Mouse (Mus musculus) embryo, embryonic 10.5 days (tissue): ENCODE measurements at regions not wholly inside any gene's neighbourhood (a gene's known extent, or its start where the extent isn't known, plus 50 kb on each side); places are given as distances from the start of the nearest gene placed in this dataset.
"Not testable (repeated sequence)": the region's sequence is repeated elsewhere in the genome, so short reads cannot be mapped to it uniquely, and the experiment has no call there.

Experiments
- DNase-seq: peaks from one replicate; pipeline ENCODE4 v3.0.0-alpha.2; 2015; ENCODE audit warnings: low spot score

- DNase-seq: not testable (repeated sequence)
These were observed 63.2 kb downstream of the Hlx start for GRCm38 (mm10) chr1:184669173-184669572.

DNA sequence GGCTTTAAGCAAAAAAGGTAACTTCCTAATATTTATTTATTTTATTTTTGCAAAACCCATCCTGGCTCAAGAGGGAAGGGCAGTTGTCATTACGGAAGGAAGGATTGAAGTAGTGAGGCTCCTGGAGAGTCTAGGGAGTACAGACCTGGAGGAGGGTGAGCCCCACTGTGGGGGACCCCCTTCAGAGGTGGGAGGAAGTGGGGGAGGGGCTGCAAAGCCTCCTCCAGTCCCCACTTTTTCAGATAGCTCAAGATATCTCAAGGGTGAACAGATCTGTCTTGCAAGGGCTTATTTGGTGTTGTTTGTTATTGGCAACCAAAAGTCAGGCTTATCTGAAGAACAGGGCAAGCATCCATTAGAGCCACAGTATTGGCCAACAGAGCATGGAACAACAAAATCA lies 64.0 kb downstream of the Hlx start:
- DNase-seq: no peak

GRCm38 (mm10) chr1:184668022-184668421 lies 64.4 kb downstream of the Hlx start:
- no peak for DNase-seq

DNA sequence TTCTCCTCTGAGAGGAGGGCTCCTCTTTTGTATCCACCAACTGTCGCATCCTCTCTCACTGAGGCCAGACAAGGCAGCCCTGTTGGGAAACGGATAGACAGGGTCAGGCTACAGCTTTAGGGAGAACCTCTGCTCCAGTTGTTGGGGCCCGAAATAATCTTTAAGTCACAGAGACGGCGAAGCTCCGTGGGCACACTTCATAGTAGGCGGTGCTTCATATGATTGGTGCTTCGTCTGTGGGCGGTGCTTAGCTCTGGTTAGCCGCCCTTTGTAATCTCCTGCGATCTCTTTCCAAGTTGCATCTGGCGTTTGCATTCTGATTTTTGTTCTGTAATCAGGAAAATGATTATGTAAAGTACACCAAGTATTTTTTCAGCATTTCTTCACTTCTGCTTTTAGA lies 67.2 kb downstream of the Hlx start:
- DNase-seq: no peak

DNA sequence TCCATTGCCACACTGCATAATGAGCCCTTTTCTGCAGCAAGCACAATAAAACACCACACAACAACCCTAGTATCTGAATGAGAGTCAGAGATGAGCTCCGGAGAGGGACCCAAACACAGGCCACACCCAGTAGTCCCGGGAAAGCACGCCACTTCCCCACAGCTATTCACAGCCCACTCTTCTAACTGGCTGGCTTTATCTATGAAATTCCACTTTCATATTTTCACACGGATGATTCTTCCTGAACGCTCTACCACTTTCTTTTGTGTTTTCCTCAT lies 68.4 kb downstream of the Hlx start:
- no peak for DNase-seq

DNA sequence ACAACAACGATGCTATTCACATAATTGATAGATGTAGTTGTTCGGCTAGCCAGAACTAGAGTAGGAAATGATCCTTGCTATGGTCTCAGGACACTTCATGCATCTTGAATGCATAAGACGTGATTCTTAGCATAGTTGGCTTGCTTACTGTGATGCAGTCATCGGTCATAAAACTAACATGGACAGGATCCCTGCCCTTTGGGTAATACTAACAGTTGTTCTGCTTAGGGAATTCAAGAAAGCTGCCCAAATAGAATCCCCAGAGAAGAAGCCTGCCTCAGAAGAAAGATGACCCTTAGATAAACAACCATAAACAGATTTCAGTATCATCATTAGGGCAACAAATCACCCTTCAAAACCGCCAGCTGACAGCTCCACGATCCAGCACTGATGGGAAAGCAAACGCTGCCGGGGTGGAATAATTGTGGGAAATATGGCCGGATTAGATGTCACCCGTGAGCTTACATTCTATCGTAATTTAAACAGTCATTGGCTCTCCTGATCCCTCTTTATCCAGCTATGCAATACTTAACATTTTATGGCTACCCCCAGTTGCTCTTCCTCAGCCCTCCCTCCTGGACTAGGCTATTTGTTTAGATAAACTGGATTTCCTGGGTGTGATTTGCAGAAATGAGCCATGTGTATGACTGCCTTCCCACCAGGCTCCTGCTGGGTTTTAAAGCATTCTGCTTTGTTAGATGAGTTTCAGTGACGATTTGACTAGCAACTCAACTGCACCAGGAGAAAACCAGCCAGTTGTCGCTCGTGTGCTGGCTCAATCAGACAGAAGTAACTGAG lies 68.9 kb downstream of the Hlx start:
- no peak for DNase-seq

- no peak for DNase-seq
These were observed 81.8 kb downstream of the Hlx start for GRCm38 (mm10) chr1:184650541-184651105.

DNA sequence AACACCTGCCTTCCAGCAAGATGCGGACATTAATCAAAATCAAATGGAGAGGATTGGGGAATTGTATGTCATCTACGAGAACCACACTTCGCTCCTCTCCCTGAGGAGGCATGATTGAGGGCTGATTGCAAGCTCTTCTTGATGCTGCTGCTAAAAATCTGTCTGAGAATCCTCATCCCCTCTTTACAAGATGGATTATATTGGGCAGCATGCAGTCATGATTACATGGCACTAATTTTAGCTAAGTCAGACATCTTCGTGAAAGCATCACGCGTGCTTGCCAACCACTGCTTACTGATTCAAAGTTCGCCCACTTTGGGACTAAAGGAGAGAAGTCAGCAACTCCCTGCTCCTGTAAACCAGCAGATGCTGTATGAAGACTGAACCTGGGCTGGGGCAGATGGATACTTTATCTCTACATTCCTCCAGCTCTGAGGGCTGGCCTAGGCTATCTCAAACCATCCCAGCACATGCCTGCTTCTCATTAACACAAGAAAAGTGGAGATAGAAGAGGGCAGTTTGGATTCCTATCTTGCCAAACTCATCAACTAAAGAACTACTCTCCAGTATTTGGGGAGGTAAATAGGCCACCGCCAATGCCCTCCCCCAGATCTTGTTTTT lies 84.4 kb downstream of the Hlx start:
- DNase-seq: no peak

DNA sequence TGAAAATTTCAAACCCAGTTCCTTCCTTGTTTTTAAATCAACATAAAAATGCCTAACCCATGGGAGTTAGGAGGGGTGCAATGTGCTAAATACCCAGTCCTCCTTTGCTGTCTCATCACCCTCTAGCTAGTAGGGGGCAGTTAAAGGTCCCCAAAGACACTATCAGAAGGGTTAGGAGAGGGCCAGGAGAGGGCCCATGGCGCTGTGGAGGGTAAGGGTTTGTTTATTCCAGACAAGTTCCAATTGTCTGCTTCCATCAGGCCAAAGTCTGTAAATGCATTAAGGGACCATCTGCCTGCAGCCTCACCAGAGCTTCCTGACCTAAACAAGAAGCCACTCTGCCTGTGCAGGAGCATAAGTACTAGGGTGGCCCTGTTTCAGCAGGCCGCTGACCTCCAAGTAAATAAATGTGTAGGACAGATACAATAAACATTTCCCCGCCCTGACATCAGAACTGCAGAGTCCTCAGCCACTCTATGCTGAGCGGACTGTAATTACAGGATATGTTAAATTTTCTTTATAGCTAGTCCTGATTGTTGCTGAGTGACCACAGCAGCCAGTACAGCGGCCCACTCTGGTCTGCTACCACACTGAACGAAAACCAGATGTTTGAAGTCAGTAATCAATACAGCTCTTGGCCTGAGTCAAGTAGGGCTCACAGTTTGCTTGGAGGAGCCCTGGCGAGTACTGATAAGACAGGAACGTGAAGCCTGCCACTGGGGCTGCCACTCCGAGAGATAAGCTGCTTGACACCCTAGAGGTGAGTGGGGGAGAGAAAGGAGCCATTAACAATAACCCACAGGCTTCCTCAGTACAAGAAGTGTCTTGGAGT lies 87.4 kb downstream of the Hlx start:
- peak; percentile 45 for DNase-seq

GRCm38 (mm10) chr1:184630695-184631475 lies 101.5 kb downstream of the Hlx start:
- no peak for DNase-seq

- DNase-seq: no peak
These were observed 103.2 kb downstream of the Hlx start for GRCm38 (mm10) chr1:184629194-184629593.

- no peak for DNase-seq
These were observed 103.8 kb downstream of the Hlx start for GRCm38 (mm10) chr1:184628566-184629168.

DNA sequence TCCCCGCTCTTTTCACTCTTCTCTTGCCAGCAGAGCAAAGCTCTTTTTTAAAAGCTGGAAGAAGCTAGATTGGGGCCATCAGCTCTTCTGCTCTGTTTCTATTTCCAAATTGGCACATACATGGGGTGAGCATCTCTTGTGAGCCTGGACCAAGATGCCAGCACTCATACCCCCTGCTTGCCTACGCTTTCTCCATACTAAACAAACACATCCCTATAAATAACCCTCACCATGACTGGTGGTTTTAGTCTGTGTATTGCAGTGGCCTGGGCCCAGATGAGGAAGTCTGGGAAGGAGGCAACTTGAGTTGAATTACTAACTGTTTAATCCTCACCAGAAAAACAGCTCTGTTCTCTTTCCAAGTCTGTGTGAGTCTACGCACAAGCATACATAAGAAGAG lies 110.0 kb downstream of the Hlx start:
- no peak for DNase-seq

DNA sequence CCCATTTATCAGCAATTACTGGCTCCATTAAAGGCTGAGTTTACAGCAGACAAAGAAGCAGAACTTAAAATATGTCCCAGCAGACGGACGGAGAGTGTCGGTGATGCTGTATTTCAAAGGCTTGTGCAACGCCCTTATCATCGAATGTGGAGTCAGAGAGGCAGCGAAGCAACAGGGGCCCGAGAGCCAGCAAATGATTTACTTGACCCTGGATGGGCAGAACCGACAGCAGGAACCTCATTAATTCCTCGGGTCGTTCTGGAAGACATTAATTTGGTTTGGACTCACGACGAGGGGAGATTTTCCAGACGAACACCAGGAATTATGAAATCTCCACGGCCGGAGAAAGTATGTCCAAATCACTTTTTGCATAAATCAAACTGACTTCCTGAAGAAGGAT lies 110.5 kb downstream of the Hlx start:
- DNase-seq: no peak

DNA sequence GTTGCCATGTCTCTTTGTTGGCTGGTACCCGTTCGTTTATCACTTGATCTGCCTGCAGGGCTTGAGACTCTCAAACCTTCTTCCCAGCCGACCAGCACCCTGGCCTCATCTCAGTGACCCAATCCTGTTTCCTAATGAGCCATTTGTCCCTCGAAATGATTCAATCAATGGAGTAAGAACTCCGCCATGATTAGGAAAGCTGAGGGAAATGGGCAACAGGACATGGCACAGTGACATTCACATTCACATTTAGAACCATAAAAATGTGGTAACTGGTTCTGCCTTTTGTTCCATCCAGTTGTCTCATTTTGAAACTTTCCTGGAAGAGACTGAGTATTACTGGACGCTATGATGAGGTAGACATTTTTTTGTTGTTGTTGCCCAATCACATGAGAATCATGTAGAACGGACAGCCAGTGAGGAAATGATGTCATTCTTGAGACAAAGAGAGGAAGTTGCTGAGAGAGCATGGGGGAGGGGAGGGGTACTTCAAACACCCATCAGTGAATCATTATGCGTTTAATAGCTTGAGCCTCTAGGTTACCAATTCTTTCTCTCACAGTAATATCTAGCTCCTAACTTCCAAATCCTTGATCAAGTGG lies 114.5 kb downstream of the Hlx start:
- DNase-seq: no peak

- DNase-seq: no peak
These were observed 116.4 kb downstream of the Hlx start for GRCm38 (mm10) chr1:184615991-184616390.

GRCm38 (mm10) chr1:184614699-184615415 lies 117.6 kb downstream of the Hlx start:
- no peak for DNase-seq

DNA sequence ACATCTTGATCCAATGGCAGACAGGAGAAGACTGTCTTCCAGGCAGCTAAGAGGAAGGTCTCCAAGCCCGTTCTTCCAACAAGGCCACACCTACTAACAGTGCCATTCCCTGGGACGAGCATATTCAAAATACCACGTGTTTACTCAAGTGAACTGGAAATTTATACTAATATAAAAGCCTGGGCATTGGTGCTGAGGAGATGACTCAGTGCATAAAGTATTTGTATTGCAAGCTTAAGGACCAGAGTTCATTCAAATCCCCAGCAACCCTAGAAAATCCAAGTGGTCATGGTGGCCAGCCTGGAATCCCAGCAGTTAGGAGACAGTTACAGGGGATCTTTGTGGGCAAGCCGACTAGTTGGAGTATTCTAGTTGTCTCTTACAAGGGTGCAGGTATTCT lies 119.5 kb downstream of the Hlx start:
- no peak for DNase-seq

GRCm38 (mm10) chr1:184608938-184609337 lies 123.5 kb downstream of the Hlx start:
- DNase-seq: peak; percentile 25

DNA sequence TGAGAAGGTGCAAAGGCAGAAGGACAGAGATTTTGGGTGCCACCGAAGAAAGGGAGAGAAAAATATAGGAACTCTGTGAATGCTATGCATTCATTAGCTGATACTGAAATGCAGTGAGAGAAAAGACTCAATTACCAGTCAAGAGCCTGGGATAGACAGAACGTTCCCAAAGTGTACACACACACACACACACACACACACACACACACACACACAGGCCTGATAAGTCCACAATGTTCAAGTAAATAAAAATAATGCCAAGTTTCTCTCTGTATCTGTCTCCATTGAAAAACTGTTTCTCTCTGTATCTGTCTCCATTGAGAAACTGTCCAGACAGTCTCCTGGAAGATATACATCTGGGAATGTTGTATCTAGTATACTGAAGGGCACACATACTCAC lies 124.1 kb downstream of the Hlx start:
- DNase-seq: no peak

DNA sequence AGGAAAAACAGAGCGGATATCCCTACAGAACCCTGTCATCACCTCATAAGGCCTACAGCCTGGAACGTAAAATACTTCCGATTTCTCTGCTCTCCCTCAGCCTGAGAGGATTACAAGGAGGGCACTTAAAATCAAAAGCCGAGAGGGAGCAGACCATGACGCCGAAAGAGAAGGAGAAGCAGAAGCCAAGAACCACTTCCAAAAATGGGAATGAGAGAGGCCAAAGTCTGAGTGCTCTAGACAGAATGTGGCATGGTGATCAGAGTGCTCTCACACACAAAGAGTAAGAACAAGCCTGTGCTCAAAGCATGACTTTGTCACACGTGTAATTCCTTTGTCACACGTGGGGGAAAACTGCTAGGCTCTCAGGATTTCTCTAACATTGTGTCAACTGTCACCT lies 125.9 kb downstream of the Hlx start:
- no peak for DNase-seq
